Mouse (Mus musculus): ENCODE results near the gene Nudcd3. TPM values are rescaled to one million over a fixed set of nuclear protein-coding genes. Genes with fewer than 3 reads are reported as not detected.

The Nudcd3 gene
- polyA plus RNA-seq, 1 experiment: 20.0 TPM

DNA sequence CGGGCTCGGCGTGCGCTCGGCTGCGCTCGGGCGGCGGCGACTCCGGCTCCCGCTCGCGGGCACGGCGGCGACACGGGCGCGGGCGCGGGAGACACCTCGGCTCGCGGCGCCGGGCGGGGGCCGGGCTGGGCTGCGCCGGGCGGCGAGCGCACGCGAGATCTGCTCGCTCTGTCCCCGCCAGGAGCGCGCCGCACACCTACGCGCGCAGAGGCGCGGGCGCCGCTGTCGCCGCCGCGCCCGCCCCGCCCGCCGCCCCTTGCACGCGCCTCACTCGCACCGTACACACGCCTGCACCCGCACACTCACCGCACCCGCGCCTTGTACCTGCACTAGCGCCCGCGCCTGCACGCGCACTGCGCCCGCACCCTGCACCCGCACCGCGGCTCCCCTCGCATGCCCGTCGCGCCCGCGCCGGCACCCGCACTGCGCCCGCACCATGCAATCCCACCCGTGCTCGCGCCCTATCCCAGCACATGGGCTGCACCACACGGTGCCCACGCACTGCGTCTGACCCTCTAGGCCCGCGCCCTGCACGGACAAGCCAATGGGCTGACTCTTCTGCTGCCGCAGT is 134.6 kb downstream of the Nudcd3 start:
- H3K27ac ChIP-seq (ENCODE audit: insufficient read depth, low read length): no peak overlapping the region
- H3K4me3 ChIP-seq (ENCODE audit: extremely low read depth, insufficient read depth, insufficient read length): no peak overlapping the region
- no peak for DNase-seq (ENCODE audit: low read depth in 1 of 2, low spot score in 2 of 2)
- peaks cover 21% of the 10 kb centered on the region for H3K27me3 ChIP-seq (ENCODE audit: control insufficient read depth, insufficient read depth, low read length)
- H3K4me1 ChIP-seq (ENCODE audit: control insufficient read depth, insufficient read depth, insufficient read length): peaks cover 4% of the 10 kb centered on the region; the same call in 1 of the 2 replicates
- TF ChIP-seq CTCF (IDR thresholded peaks at IDR 0.05; ENCODE audit: extremely low read depth, insufficient read depth, insufficient read length, insufficient replicate concordance): no peak
- TF ChIP-seq POLR2A (IDR thresholded peaks at IDR 0.05; ENCODE audit: low read depth, low read length): no peak
- WGBS: 3% methylated on average over 67 of the region's 95 CpGs
- H3K36me3 ChIP-seq (ENCODE audit: control insufficient read depth, insufficient read depth, low read length): no peaks in the 10 kb centered on the region

- peaks cover 21% of the 10 kb centered on the region for H3K27me3 ChIP-seq (ENCODE audit: control insufficient read depth, insufficient read depth, low read length)
Observed at GRCm38 (mm10) chr11:6065046-6065521, 135.1 kb downstream of the Nudcd3 start.

GRCm38 (mm10) chr11:6064215-6065045 is 135.8 kb downstream of the Nudcd3 start:
- no peak for TF ChIP-seq CTCF (IDR thresholded peaks at IDR 0.05; ENCODE audit: extremely low read depth, insufficient read depth, insufficient read length, insufficient replicate concordance)
- no peak for TF ChIP-seq POLR2A (IDR thresholded peaks at IDR 0.05; ENCODE audit: low read depth, low read length)

More at GRCm38 (mm10) chr11:6065046-6065521, 135.1 kb downstream of the Nudcd3 start:
- H3K4me3 ChIP-seq (ENCODE audit: extremely low read depth, insufficient read depth, insufficient read length): no peak overlapping the region
- no peak for DNase-seq (ENCODE audit: low read depth in 1 of 2, low spot score in 2 of 2)
- 1% methylated on average over 55 of the region's 55 CpGs for WGBS
- peaks cover 4% of the 10 kb centered on the region; the same call in 1 of the 2 replicates for H3K4me1 ChIP-seq (ENCODE audit: control insufficient read depth, insufficient read depth, insufficient read length)
- no peaks in the 10 kb centered on the region for H3K36me3 ChIP-seq (ENCODE audit: control insufficient read depth, insufficient read depth, low read length)
- TF ChIP-seq CTCF (IDR thresholded peaks at IDR 0.05; ENCODE audit: extremely low read depth, insufficient read depth, insufficient read length, insufficient replicate concordance) (no peak), POLR2A (IDR thresholded peaks at IDR 0.05; ENCODE audit: low read depth, low read length) (no peak)
- H3K27ac ChIP-seq (ENCODE audit: insufficient read depth, low read length): no peak overlapping the region

GRCm38 (mm10) chr11:6063501-6064214 is 136.6 kb downstream of the Nudcd3 start:
- peaks cover 4% of the 10 kb centered on the region; the same call in 1 of the 2 replicates for H3K4me1 ChIP-seq (ENCODE audit: control insufficient read depth, insufficient read depth, insufficient read length)
- DNase-seq (ENCODE audit: low read depth in 1 of 2, low spot score in 2 of 2): no peak
- H3K4me3 ChIP-seq (ENCODE audit: extremely low read depth, insufficient read depth, insufficient read length): no peak overlapping the region
- TF ChIP-seq CTCF (IDR thresholded peaks at IDR 0.05; ENCODE audit: extremely low read depth, insufficient read depth, insufficient read length, insufficient replicate concordance): no peak
- no peak for TF ChIP-seq POLR2A (IDR thresholded peaks at IDR 0.05; ENCODE audit: low read depth, low read length)
- H3K27me3 ChIP-seq (ENCODE audit: control insufficient read depth, insufficient read depth, low read length): peaks cover 21% of the 10 kb centered on the region
- no peaks in the 10 kb centered on the region for H3K36me3 ChIP-seq (ENCODE audit: control insufficient read depth, insufficient read depth, low read length)
- 46% methylated on average over 17 of the region's 17 CpGs for WGBS
- H3K27ac ChIP-seq (ENCODE audit: insufficient read depth, low read length): no peak overlapping the region

More at GRCm38 (mm10) chr11:6064215-6065045, 135.8 kb downstream of the Nudcd3 start:
- Histone ChIP-seq H3K27ac (ENCODE audit: insufficient read depth, low read length) (no peak overlapping the region), H3K4me1 (ENCODE audit: control insufficient read depth, insufficient read depth, insufficient read length) (peaks cover 4% of the 10 kb centered on the region; the same call in 1 of the 2 replicates), H3K27me3 (ENCODE audit: control insufficient read depth, insufficient read depth, low read length) (peaks cover 21% of the 10 kb centered on the region), H3K36me3 (ENCODE audit: control insufficient read depth, insufficient read depth, low read length) (no peaks in the 10 kb centered on the region), H3K4me3 (ENCODE audit: extremely low read depth, insufficient read depth, insufficient read length) (no peak overlapping the region)
- DNase-seq (ENCODE audit: low read depth in 1 of 2, low spot score in 2 of 2): no peak
- WGBS: 11% methylated on average over 30 of the region's 30 CpGs

DNA sequence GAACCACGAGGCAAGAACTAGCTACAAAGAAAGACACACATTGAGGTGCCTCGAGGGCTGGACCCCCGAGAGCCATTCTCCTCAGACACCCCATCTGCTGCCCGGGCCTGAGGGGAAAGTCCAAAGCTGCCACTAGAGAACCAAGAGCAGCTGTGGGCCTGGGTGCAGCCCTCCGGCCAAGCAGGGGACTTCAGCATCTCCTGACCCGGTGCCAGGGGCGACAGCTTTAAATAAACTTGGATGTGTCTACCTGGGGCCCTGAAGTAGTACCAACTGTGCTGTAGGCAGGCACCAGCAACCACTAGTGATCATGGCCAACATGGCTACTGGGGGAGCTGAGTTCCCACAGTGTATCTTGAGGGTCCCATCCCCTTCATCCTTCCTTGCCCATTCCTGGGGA is 137.2 kb downstream of the Nudcd3 start:
- DNase-seq (ENCODE audit: low read depth in 1 of 2, low spot score in 2 of 2): no peak
- Histone ChIP-seq H3K27ac (ENCODE audit: insufficient read depth, low read length) (no peak overlapping the region), H3K4me1 (ENCODE audit: control insufficient read depth, insufficient read depth, insufficient read length) (peaks cover 4% of the 10 kb centered on the region; the same call in 1 of the 2 replicates), H3K36me3 (ENCODE audit: control insufficient read depth, insufficient read depth, low read length) (no peaks in the 10 kb centered on the region), H3K27me3 (ENCODE audit: control insufficient read depth, insufficient read depth, low read length) (peaks cover 21% of the 10 kb centered on the region), H3K4me3 (ENCODE audit: extremely low read depth, insufficient read depth, insufficient read length) (no peak overlapping the region)
- WGBS: 84% methylated on average over 7 of the region's 7 CpGs
- TF ChIP-seq POLR2A (IDR thresholded peaks at IDR 0.05; ENCODE audit: low read depth, low read length): no peak
- no peak for TF ChIP-seq CTCF (IDR thresholded peaks at IDR 0.05; ENCODE audit: extremely low read depth, insufficient read depth, insufficient read length, insufficient replicate concordance)

GRCm38 (mm10) chr11:6062329-6062728 is 137.9 kb downstream of the Nudcd3 start:
- no peak for TF ChIP-seq CTCF (IDR thresholded peaks at IDR 0.05; ENCODE audit: extremely low read depth, insufficient read depth, insufficient read length, insufficient replicate concordance)
- TF ChIP-seq POLR2A (IDR thresholded peaks at IDR 0.05; ENCODE audit: low read depth, low read length): no peak
- H3K36me3 ChIP-seq (ENCODE audit: control insufficient read depth, insufficient read depth, low read length): no peaks in the 10 kb centered on the region
- H3K4me3 ChIP-seq (ENCODE audit: extremely low read depth, insufficient read depth, insufficient read length): no peak overlapping the region
- H3K27ac ChIP-seq (ENCODE audit: insufficient read depth, low read length): no peak overlapping the region
- DNase-seq (ENCODE audit: low read depth in 1 of 2, low spot score in 2 of 2): no peak
- 89% methylated on average over 11 of the region's 11 CpGs for WGBS
- H3K27me3 ChIP-seq (ENCODE audit: control insufficient read depth, insufficient read depth, low read length): peaks cover 21% of the 10 kb centered on the region
- H3K4me1 ChIP-seq (ENCODE audit: control insufficient read depth, insufficient read depth, insufficient read length): peaks cover 4% of the 10 kb centered on the region; the same call in 1 of the 2 replicates
